8 mouse cellular contexts compared by ENCODE assay signal in genomic region chr2:9879493-9879892, GRCm38 (mm10). TPM values are rescaled to one million over a fixed set of nuclear protein-coding genes. Genes with fewer than 3 reads are reported as not detected.
A peak's percentile ranks its signal among the peaks of the same experiment; 100 is the strongest.
DNase-seq lines count a peak whose midpoint lies in the region; ATAC-seq and TF ChIP-seq lines count a peak whose summit lies in the region.

No protein-coding gene starts in this region.

- H3K9ac ChIP-seq in liver, adult 2 months (ENCODE audit: low read depth, low read length): no peak overlapping the region; the same call in 1 of the 2 replicates
- peak overlapping the region; percentile 36; the same call in 1 of the 2 replicates for H3K9ac ChIP-seq in stomach, embryonic 16.5 days (ENCODE audit: low read length)

- peak; percentile 97 for ATAC-seq in stomach, embryonic 16.5 days (ENCODE audit: insufficient read depth, low FRiP score)

- TF ChIP-seq CTCF in cortical plate, adult 2 months (IDR thresholded peaks at IDR 0.05; ENCODE audit: extremely low read depth, insufficient read depth, low read length): peak; percentile 32
- TF ChIP-seq CTCF in liver, adult 2 months (IDR thresholded peaks at IDR 0.05; ENCODE audit: low read depth, low read length): peak; percentile 87

- no peak overlapping the region for H3K4me3 ChIP-seq in cortical plate, adult 2 months (ENCODE audit: insufficient read depth, low read length)
- H3K4me3 ChIP-seq in liver, adult 2 months (ENCODE audit: insufficient read depth, low read depth, low read length): peak overlapping the region; percentile 43
- H3K4me3 ChIP-seq in stomach, embryonic 16.5 days (replicated peaks; ENCODE audit: low read length): peak overlapping the region; percentile 60

- no peak for TF ChIP-seq POLR2A in cortical plate, adult 2 months (IDR thresholded peaks at IDR 0.05; ENCODE audit: extremely low read depth, insufficient read depth, low read length)
- TF ChIP-seq POLR2A in liver, adult 2 months (IDR thresholded peaks at IDR 0.05; ENCODE audit: extremely low read depth, insufficient read depth, low read length): no peak

- no peaks in the 10 kb centered on the region for H3K36me3 ChIP-seq in liver, adult 2 months (ENCODE audit: control insufficient read depth, insufficient read depth, low read length)
- no peaks in the 10 kb centered on the region for H3K36me3 ChIP-seq in stomach, embryonic 16.5 days (ENCODE audit: control insufficient read depth, insufficient read depth, low read length)

- no peaks in the 10 kb centered on the region for H3K9me3 ChIP-seq in stomach, embryonic 16.5 days (replicated peaks; ENCODE audit: control insufficient read depth, low read length)

- H3K4me2 ChIP-seq in stomach, embryonic 16.5 days (ENCODE audit: low read depth, low read length): peak overlapping the region; percentile 98

- under 1% methylated on average over 21 of the region's 21 CpGs for WGBS in liver, adult 2 months
- WGBS in stomach, embryonic 16.5 days: under 1% methylated on average over 21 of the region's 21 CpGs

- DNase-seq in 3T3-L1 (ENCODE audit: low read depth, low spot score) (peak; percentile 97), ZHBTc4 (ENCODE audit: low read depth, low spot score) (peak; percentile 99)
- peak; percentile 87 for DNase-seq in gastrocnemius, postnatal 10 days
- DNase-seq in hindlimb bud, embryonic 11.5 days (ENCODE audit: extremely low spot score, low read depth, low spot score): peak; percentile 88
- peak; percentile 79 for DNase-seq in liver, adult 2 months (ENCODE audit: extremely low read depth, low read depth, low spot score)
- DNase-seq in monocyte, adult 2 months (ENCODE audit: low read depth in 1 of 2, low spot score in 2 of 2): peak; percentile 60 to 78

- H3K27ac ChIP-seq in cortical plate, adult 2 months (ENCODE audit: insufficient read depth, low read length): no peak overlapping the region
- no peak overlapping the region for H3K27ac ChIP-seq in liver, adult 2 months (replicated peaks; ENCODE audit: insufficient read depth, low read depth, low read length)
- no peak overlapping the region for H3K27ac ChIP-seq in stomach, embryonic 16.5 days (ENCODE audit: low read length)

- H3K4me1 ChIP-seq in cortical plate, adult 2 months (ENCODE audit: control insufficient read depth, insufficient read depth, low read length): no peaks in the 10 kb centered on the region
- peaks cover 5% of the 10 kb centered on the region for H3K4me1 ChIP-seq in liver, adult 2 months (ENCODE audit: control insufficient read depth, insufficient read depth, low read length)
- H3K4me1 ChIP-seq in stomach, embryonic 16.5 days (ENCODE audit: control insufficient read depth, insufficient read depth, low read length): peaks cover 16% of the 10 kb centered on the region

- H3K27me3 ChIP-seq in liver, adult 2 months (ENCODE audit: control insufficient read depth, insufficient read depth, low read length): peaks cover 24% of the 10 kb centered on the region
- H3K27me3 ChIP-seq in stomach, embryonic 16.5 days (ENCODE audit: control insufficient read depth, insufficient read depth, low read length): peaks cover 63% of the 10 kb centered on the region

- H3K79me2 ChIP-seq in liver, adult 2 months (ENCODE audit: control insufficient read depth, insufficient read depth, low read length): no peaks in the 10 kb centered on the region

RNA-seq across cellular contexts. Expression of gene 4930412O13Rik, which starts 1.6 kb away (rescaled TPM):
- polyA plus RNA-seq in cortical plate, adult 2 months (2012; rRNA removed): not detected in 2 replicates
- total RNA-seq in gastrocnemius, postnatal 10 days (2021): not detected
- total RNA-seq in liver, adult 2 months (2014; rRNA removed): not detected in 2 replicates
- polyA plus RNA-seq in liver, adult 2 months (2012; rRNA removed): not detected in 2 replicates
- not detected in 2 replicates for polyA plus RNA-seq in stomach, embryonic 16.5 days (2015; fragmentation: Nextera tagmentation; extraction: Ambion mirVana)

RNA-seq across cellular contexts. Expression of gene 9230102O04Rik, which starts 9.8 kb away (rescaled TPM):
- polyA plus RNA-seq in cortical plate, adult 2 months (2012; rRNA removed): not detected in 2 replicates
- total RNA-seq in gastrocnemius, postnatal 10 days (2021): not detected
- total RNA-seq in liver, adult 2 months (2014; rRNA removed): not detected in 2 replicates
- not detected in 2 replicates for polyA plus RNA-seq in liver, adult 2 months (2012; rRNA removed)
- polyA plus RNA-seq in stomach, embryonic 16.5 days (2015; fragmentation: Nextera tagmentation; extraction: Ambion mirVana): not detected in 2 replicates

RNA-seq across cellular contexts. Expression of gene Gata3, which starts 10.3 kb away (rescaled TPM):
- 0.06 and 0.21 TPM in 2 replicates for polyA plus RNA-seq in cortical plate, adult 2 months (2012; rRNA removed)
- under 1 TPM; 0.19 to 0.23 TPM for total RNA-seq in gastrocnemius, postnatal 10 days (2021)
- total RNA-seq in liver, adult 2 months (2014; rRNA removed): 0.07 TPM in 1 of 2 replicates, not detected in the other
- polyA plus RNA-seq in liver, adult 2 months (2012; rRNA removed): 0.33 and 0.42 TPM in 2 replicates
- polyA plus RNA-seq in stomach, embryonic 16.5 days (2015; fragmentation: Nextera tagmentation; extraction: Ambion mirVana): 3.2 and 3.6 TPM in 2 replicates
